Mouse (Mus musculus): ENCODE measurements around the gene Diaph2.
"Not testable (repeated sequence)": the region's sequence is repeated elsewhere in the genome, so short reads cannot be mapped to it uniquely, and the experiment has no call there.

Diaph2 gene

GRCm38 (mm10) chrX:129749571-129750061 is at the start of gene Diaph2:
Gene Diaph2 (plus strand): TSS chrX:129749742.
- peak; percentile 83 to 84 for DNase-seq (ENCODE audit: low spot score in 2 of 2)

GRCm38 (mm10) chrX:129701634-129702312 is 47.8 kb upstream of the Diaph2 start:
- no peak for DNase-seq (ENCODE audit: low spot score in 2 of 2)

GRCm38 (mm10) chrX:129709656-129710055 is 39.9 kb upstream of the Diaph2 start:
- no peak for DNase-seq (ENCODE audit: low spot score in 2 of 2)

- DNase-seq (ENCODE audit: low spot score in 2 of 2), result no peak
Measured at GRCm38 (mm10) chrX:129728717-129729220, 20.8 kb upstream of the Diaph2 start.

DNA sequence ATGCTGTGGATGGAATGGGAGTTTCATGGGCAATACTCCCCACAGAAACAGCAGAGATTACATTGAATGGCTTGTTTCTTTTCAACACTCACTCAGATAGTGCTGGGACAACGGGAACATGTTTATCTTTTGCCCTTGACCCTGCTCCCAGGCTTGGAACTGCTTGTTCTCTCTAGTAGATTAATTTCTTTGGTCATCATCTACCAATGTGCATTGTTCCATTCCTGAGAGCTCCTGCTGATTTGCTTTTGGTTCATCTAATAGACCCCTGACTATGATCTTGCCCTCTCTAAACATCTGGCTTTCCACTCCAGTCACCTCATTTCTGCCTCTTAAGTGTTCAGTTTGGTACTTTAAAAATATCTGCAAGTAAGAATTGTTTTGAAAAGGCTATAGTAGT is 13.0 kb upstream of the Diaph2 start:
- DNase-seq (ENCODE audit: low spot score in 2 of 2), result no peak

DNA sequence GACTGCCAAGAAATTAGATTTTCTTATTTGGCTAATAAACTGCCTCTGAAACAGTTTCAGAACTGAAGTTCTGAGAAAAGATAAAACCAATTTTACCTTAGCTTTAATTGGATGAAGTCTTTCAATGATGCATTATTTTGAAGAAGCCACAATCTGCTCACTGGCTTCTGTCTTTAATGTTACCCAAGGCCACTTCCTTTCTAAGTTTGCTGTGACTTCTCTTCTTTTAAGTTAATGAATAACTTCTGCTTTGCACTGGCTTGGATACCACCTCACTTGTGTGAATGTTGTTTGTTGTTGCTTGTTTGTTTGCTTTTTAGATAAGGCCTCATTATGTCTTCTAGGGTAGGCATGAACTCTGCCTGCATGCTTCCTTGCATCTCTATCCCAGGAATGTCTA is 10.3 kb upstream of the Diaph2 start:
- DNase-seq (ENCODE audit: low spot score in 2 of 2), result no peak

DNA sequence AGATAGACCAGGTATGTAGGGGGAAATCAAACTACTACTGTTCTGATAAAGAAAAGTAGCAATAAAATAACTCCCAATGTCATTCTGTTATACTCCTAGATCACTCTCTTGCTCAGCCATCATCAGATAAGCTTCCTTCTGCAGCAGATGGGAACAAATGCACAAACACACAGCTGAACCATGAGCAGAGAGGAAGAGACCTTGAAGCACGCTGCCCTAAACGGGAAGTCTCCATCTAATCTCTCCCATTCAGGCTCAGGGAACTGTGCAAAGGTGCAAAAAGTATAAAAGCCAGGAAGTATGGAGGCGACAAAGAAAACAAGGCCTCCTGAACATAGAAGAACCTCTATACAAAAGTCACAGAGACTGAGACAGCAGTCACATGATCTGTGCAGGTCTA is 6.6 kb upstream of the Diaph2 start:
- DNase-seq (ENCODE audit: low spot score in 2 of 2), result no peak

DNA sequence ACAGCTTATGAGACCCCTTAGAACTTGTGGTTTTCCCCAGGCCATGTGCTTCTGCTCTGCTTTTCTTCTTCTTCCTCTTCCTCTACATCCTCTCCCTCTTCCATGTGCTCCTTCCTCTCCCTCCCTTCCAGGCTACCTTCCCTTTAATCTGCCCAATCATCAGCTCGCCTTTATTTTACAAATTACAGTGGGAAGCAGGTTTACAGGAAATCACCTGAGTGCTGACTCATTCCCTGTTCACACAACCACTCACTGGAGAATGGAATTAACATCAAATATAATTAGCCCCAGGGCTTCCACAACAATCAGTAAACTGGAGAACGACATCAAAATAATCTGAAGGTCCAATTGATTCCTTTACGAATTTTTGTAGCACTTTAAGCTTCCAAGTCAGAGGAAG is 3.6 kb upstream of the Diaph2 start:
- DNase-seq (ENCODE audit: low spot score in 2 of 2), result no peak

DNA sequence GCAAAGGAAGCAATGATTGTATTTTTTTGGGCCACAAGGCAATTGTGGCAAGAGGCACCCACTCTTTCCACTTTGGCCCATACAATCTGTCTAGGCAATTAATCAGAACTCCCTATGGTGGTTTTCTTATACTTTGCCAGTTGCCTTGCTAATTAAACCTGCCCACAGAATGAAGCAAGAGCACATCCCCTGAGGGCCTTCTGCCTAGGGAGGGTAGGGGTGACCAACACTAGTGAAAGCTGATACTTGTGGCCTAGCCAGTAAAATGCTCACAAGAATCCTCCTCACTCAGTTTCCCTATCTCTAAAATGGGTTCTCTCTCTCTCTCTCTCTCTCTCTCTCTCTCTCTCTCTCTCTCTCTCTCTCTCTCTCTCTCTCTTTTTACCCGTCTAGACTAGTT is 440 bp upstream of the Diaph2 start:
- no peak for DNase-seq (ENCODE audit: low spot score in 2 of 2)

DNA sequence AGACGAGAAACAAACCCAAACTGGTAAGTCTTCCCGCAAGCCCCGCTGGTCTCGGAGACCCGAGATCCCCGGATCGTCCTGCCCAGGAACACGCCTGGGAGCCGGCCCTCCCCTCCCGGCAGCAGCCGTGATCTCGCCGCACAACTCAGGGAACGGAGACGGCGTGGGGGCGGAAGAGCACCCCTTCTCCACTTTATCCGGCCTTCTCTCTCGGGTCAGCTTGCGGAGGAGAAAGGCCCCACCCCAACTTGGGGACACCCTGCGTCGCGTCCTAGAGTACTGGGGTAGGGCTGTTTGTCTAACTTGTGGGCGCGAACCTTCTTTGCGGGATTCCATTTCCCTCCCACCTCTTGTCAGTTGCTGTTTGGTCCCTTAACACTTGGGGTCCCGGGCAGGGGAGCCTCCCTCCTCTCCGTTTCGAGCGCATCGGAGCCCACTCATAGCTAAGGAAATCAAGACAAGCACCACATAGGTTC is 590 bp downstream of the Diaph2 start:
- peak; percentile 8 to 9 for DNase-seq (ENCODE audit: low spot score in 2 of 2)

- DNase-seq (ENCODE audit: low spot score in 2 of 2), result peak in 1 of 2 experiments; percentile 8
Measured at GRCm38 (mm10) chrX:129750606-129751005, 1.1 kb downstream of the Diaph2 start.

GRCm38 (mm10) chrX:129756606-129757005 is 7.1 kb downstream of the Diaph2 start:
- DNase-seq (ENCODE audit: low spot score in 2 of 2), result no peak

DNA sequence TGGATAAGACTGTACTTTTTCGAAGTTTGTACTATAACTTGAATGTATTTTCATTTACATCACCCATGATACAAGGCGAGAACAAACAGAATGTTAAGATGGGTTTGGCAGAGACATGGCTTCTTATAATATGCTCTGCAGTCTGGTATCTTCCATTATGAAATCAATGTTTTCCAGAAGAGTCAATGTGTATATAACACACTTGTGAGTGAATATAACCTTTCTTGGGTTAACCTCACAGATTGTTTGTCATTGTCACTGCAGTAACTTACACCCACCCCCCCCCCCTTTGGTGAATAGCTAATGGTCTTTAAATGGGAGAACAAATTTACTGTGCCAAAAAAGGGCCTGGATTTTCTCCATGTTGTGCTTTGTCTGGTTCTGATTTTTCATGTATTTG is 13.1 kb downstream of the Diaph2 start:
- DNase-seq (ENCODE audit: low spot score in 2 of 2), result no peak

GRCm38 (mm10) chrX:129765378-129765777 is 15.8 kb downstream of the Diaph2 start:
- DNase-seq (ENCODE audit: low spot score in 2 of 2), result no peak

DNA sequence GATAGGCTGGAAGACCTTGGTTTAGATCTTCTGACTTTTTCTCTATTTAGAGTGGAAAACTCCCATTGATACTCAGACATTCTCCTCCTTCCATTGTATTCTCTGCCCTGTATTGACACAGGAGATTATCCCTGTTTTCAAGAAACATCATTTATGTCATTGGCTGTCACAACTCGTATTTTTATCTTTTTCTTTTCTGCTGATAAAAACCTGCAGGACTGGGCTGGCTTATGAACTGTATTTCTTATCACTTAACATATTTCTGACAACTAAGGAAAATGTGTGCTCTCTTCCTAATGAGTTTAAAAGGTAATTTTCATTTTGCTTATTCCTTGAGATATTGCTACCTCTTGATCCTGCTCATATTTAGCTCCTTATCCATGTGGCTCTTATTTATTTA is 17.3 kb downstream of the Diaph2 start:
- no peak for DNase-seq (ENCODE audit: low spot score in 2 of 2)

DNA sequence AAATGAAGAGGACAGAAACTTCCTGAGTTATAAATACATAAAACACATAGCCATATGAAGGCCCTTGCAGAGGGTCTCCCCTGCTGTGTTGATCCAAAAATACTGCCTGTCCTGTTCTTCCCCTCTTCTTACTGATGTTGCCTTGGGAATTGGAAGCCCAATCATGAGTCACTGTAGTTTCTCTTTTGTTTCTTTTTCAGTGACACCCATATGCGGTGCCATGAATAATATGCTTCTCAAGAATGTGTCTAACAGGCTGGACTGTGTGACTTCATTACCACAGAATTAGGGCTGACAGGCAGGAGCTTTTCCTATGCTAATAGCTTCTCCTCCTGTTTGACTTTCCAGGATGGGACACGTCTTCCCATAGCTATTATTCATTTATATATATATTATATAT is 21.1 kb downstream of the Diaph2 start:
- DNase-seq (ENCODE audit: low spot score in 2 of 2), result no peak

- no peak for DNase-seq (ENCODE audit: low spot score in 2 of 2)
Measured at GRCm38 (mm10) chrX:129773556-129774255, 24.2 kb downstream of the Diaph2 start.

DNA sequence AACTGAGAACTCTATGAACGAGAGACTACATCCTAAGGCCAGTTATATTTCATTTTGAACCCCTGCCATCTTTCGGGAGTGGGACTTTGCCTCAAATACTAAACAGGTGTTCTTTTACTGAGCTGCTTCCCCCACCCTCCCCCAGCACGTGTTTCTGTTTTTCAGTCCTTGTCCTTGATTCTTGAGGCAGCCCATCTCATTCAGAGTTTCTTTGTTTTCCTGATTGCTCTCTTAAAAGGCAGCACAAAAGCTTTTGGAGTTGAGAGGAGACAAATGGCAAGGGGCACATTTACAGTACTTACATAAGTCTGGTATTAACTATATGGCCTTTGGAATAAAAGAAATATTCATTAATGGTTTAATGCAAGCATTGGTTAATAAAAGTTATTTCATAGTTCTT is 24.9 kb downstream of the Diaph2 start:
- DNase-seq (ENCODE audit: low spot score in 2 of 2), result no peak

- DNase-seq (ENCODE audit: low spot score in 2 of 2), result no peak
Measured at GRCm38 (mm10) chrX:129776761-129777160, 27.2 kb downstream of the Diaph2 start.

- no peak for DNase-seq (ENCODE audit: low spot score in 2 of 2)
Measured at GRCm38 (mm10) chrX:129777404-129777962, 27.9 kb downstream of the Diaph2 start.

GRCm38 (mm10) chrX:129781844-129782243 is 32.3 kb downstream of the Diaph2 start:
- no peak for DNase-seq (ENCODE audit: low spot score in 2 of 2)

- DNase-seq (ENCODE audit: low spot score in 2 of 2), result no peak
Measured at GRCm38 (mm10) chrX:129784062-129784461, 34.5 kb downstream of the Diaph2 start.

DNA sequence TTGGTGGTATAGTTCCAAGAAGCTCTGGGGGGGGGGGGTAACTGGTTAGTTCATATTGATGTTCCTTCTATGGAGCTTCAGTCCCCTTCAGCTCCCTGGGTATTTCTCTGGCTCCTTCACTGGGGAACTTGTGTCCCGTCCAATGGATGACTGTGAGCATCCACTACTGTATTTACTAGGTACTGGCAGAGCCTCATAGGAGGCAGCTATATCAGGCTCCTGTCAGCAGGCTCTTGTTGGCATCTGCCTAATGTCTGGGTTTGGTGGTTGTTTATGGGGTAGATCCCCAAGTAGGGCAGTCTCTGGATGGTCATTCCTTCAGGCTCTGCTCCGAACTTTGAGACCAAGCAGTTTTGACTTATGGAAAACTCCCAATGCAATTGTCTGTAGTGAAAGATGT is 50.4 kb downstream of the Diaph2 start:
- DNase-seq (ENCODE audit: low spot score in 2 of 2), result not testable (repeated sequence)

All from spleen, postnatal 36 days (tissue).